In genomic region chr6:136194616-136195015, GRCm38 (mm10) we compare ENCODE assay signal across 21 mouse cellular contexts. TPM values are rescaled to one million over a fixed set of nuclear protein-coding genes. Genes with fewer than 3 reads are reported as not detected.
DNase-seq lines count a peak whose midpoint lies in the region; ATAC-seq and TF ChIP-seq lines count a peak whose summit lies in the region.
"Had no signal": no experiment of that assay in that cellular context is flagged by ENCODE, and none has a peak within 500 bp of the region (broad histone marks: within the 10 kb centered on the region; RNA-seq: fewer than 3 reads in every experiment).

No protein-coding gene starts in this region.

- no peaks in the 10 kb centered on the region for H3K27me3 ChIP-seq in forebrain, embryonic 16.5 days (replicated peaks; ENCODE audit: control insufficient read depth, insufficient read depth, low read length)
- no peaks in the 10 kb centered on the region for H3K27me3 ChIP-seq in forebrain, embryonic 12.5 days
- H3K27me3 ChIP-seq: embryonic facial prominence, embryonic 13.5 days; embryonic facial prominence, embryonic 15.5 days had no signal

- no peak overlapping the region for H3K4me3 ChIP-seq in forebrain, embryonic 16.5 days (replicated peaks; ENCODE audit: low read length)
- no peak overlapping the region for H3K4me3 ChIP-seq in forebrain, embryonic 12.5 days (replicated peaks)
- no peak overlapping the region for H3K4me3 ChIP-seq in cortical plate, adult 2 months (ENCODE audit: insufficient read depth, low read length)
- H3K4me3 ChIP-seq: embryonic facial prominence, embryonic 13.5 days; embryonic facial prominence, embryonic 15.5 days; erythroblast, embryonic 14.5 days had no signal

- TF ChIP-seq POLR2A in cortical plate, adult 2 months (IDR thresholded peaks at IDR 0.05; ENCODE audit: extremely low read depth, insufficient read depth, low read length) = no peak

- 77% methylated on average over 5 of the region's 5 CpGs for WGBS in forebrain, embryonic 16.5 days
- 89% methylated on average over 5 of the region's 5 CpGs for WGBS in forebrain, embryonic 12.5 days

- H3K9me3 ChIP-seq in forebrain, embryonic 16.5 days (ENCODE audit: control insufficient read depth, low read length) = no peaks in the 10 kb centered on the region
- H3K9me3 ChIP-seq in forebrain, embryonic 12.5 days = no peaks in the 10 kb centered on the region
- H3K9me3 ChIP-seq: embryonic facial prominence, embryonic 13.5 days; embryonic facial prominence, embryonic 15.5 days had no signal

- no peak overlapping the region for H3K9ac ChIP-seq in forebrain, embryonic 16.5 days (replicated peaks; ENCODE audit: low read depth, low read length)
- H3K9ac ChIP-seq in forebrain, embryonic 12.5 days = no peak overlapping the region
- H3K9ac ChIP-seq: embryonic facial prominence, embryonic 13.5 days; embryonic facial prominence, embryonic 15.5 days had no signal

- H3K4me2 ChIP-seq in forebrain, embryonic 16.5 days (ENCODE audit: low read length) = no peak overlapping the region
- H3K4me2 ChIP-seq in forebrain, embryonic 12.5 days = no peak overlapping the region
- H3K4me2 ChIP-seq: embryonic facial prominence, embryonic 13.5 days; embryonic facial prominence, embryonic 15.5 days had no signal

- TF ChIP-seq CTCF in cortical plate, adult 2 months (IDR thresholded peaks at IDR 0.05; ENCODE audit: extremely low read depth, insufficient read depth, low read length) = no peak

- ATAC-seq in forebrain, embryonic 16.5 days = no peak
- ATAC-seq in forebrain, embryonic 12.5 days (ENCODE audit: low FRiP score) = no peak
- ATAC-seq in frontal cortex, adult (ENCODE audit: low TSS enrichment) = peak; percentile 95

- H3K27ac ChIP-seq in forebrain, embryonic 16.5 days (ENCODE audit: low read length) = peak overlapping the region; percentile 60
- no peak overlapping the region for H3K27ac ChIP-seq in forebrain, embryonic 12.5 days
- peak overlapping the region; percentile 64; the same call in 1 of the 2 replicates for H3K27ac ChIP-seq in cortical plate, adult 2 months (ENCODE audit: insufficient read depth, low read length)
- H3K27ac ChIP-seq: embryonic facial prominence, embryonic 13.5 days; embryonic facial prominence, embryonic 15.5 days had no signal

- DNase-seq in frontal cortex, postnatal 25 days (ENCODE audit: low spot score in 2 of 2) = no peak
- peak; percentile 67 for DNase-seq in brain, adult 2 months (ENCODE audit: low read depth, low spot score)
- DNase-seq in lung, adult 18-20 months = no peak
- DNase-seq in urinary bladder, postnatal 4 days (ENCODE audit: low spot score in 2 of 2) = no peak
- DNase-seq: adrenal gland, adult 2 months; adrenal gland, postnatal 10 days; adrenal gland, postnatal 25 days; cerebellum, adult 11-12 months; cerebellum, adult 2 months; cerebellum, adult 9-10 months; cerebellum, postnatal 10 days; cerebellum, postnatal 25 days; embryo, embryonic 11 days had no signal

- no peaks in the 10 kb centered on the region for H3K36me3 ChIP-seq in forebrain, embryonic 16.5 days (ENCODE audit: control insufficient read depth, insufficient read depth)
- no peaks in the 10 kb centered on the region for H3K36me3 ChIP-seq in forebrain, embryonic 12.5 days (replicated peaks)
- H3K36me3 ChIP-seq: embryonic facial prominence, embryonic 13.5 days; embryonic facial prominence, embryonic 15.5 days had no signal

- no peaks in the 10 kb centered on the region for H3K4me1 ChIP-seq in forebrain, embryonic 16.5 days (replicated peaks; ENCODE audit: control insufficient read depth, insufficient read depth, low read length)
- no peaks in the 10 kb centered on the region for H3K4me1 ChIP-seq in forebrain, embryonic 12.5 days
- H3K4me1 ChIP-seq in cortical plate, adult 2 months (ENCODE audit: control insufficient read depth, insufficient read depth, low read length) = no peaks in the 10 kb centered on the region
- H3K4me1 ChIP-seq: embryonic facial prominence, embryonic 15.5 days had no signal

RNA-seq across cellular contexts. Expression of gene Grin2b, which starts 21.3 kb away (rescaled TPM):
- 77.0 and 114 TPM in 2 replicates for polyA plus RNA-seq in forebrain, embryonic 16.5 days (2015; fragmentation: Nextera tagmentation; extraction: Ambion mirVana)
- 7.3 and 9.5 TPM in 2 replicates for polyA plus RNA-seq in forebrain, embryonic 12.5 days (2016; fragmentation: Nextera tagmentation; extraction: Ambion mirVana)
- polyA plus RNA-seq in cortical plate, adult 2 months (2012; rRNA removed) = 44.7 and 46.9 TPM in 2 replicates
- polyA plus RNA-seq: C2C12; erythroblast, embryonic 14.5 days had no signal
